Comparison of ENCODE assay signal across 30 mouse cellular contexts in genomic region chr4:62383752-62384151, GRCm38 (mm10). TPM values are rescaled to one million over a fixed set of nuclear protein-coding genes. Genes with fewer than 3 reads are reported as not detected.
DNase-seq lines count a peak whose midpoint lies in the region; ATAC-seq and TF ChIP-seq lines count a peak whose summit lies in the region.
"Had no signal": no experiment of that assay in that cellular context is flagged by ENCODE, and none has a peak within 500 bp of the region (broad histone marks: within the 10 kb centered on the region; RNA-seq: fewer than 3 reads in every experiment).

No protein-coding gene starts in this region.

- peak overlapping the region; percentile 62 for H3K27ac ChIP-seq in intestine, embryonic 16.5 days (ENCODE audit: low read length)
- peak overlapping the region; percentile 25; the same call in 1 of the 2 replicates for H3K27ac ChIP-seq in liver, embryonic 15.5 days (replicated peaks)
- no peak overlapping the region for H3K27ac ChIP-seq in cerebellum, adult 2 months (ENCODE audit: insufficient read depth, low read length)
- H3K27ac ChIP-seq: forebrain, embryonic 10.5 days; gastrocnemius, adult 2 months; heart, embryonic 15.5 days; hindbrain, embryonic 14.5 days; kidney, postnatal 0 days; limb, embryonic 12.5 days; lung, embryonic 15.5 days; midbrain, embryonic 10.5 days; neural tube, embryonic 13.5 days had no signal

- TF ChIP-seq CTCF in cerebellum, adult 2 months (IDR thresholded peaks at IDR 0.05; ENCODE audit: borderline replicate concordance, insufficient read depth, low read depth, low read length), result no peak

- peaks cover 8% of the 10 kb centered on the region for H3K4me1 ChIP-seq in intestine, embryonic 16.5 days (ENCODE audit: control insufficient read depth, insufficient read depth, low read length)
- peaks cover 43% of the 10 kb centered on the region for H3K4me1 ChIP-seq in liver, embryonic 15.5 days (replicated peaks)
- no peaks in the 10 kb centered on the region for H3K4me1 ChIP-seq in cerebellum, adult 2 months (ENCODE audit: control insufficient read depth, insufficient read depth, low read length)
- H3K4me1 ChIP-seq: limb, embryonic 12.5 days; lung, embryonic 15.5 days had no signal

- TF ChIP-seq POLR2A in cerebellum, adult 2 months (IDR thresholded peaks at IDR 0.05; ENCODE audit: borderline replicate concordance, insufficient read depth, low read length), result no peak

- H3K4me3 ChIP-seq in intestine, embryonic 16.5 days (ENCODE audit: low read length), result no peak overlapping the region
- no peak overlapping the region for H3K4me3 ChIP-seq in liver, embryonic 15.5 days (replicated peaks)
- H3K4me3 ChIP-seq in cerebellum, adult 2 months (replicated peaks; ENCODE audit: insufficient read depth, low read depth, low read length), result no peak overlapping the region
- H3K4me3 ChIP-seq: forebrain, embryonic 10.5 days; gastrocnemius, adult 2 months; heart, embryonic 15.5 days; limb, embryonic 12.5 days; lung, embryonic 15.5 days; midbrain, embryonic 10.5 days; myocyte; neural tube, embryonic 13.5 days had no signal

- H3K36me3 ChIP-seq in intestine, embryonic 16.5 days (ENCODE audit: control insufficient read depth, insufficient read depth, low read length), result 0 out of 2 replicates have a peak, but pooled peaks cover 4% of the 10 kb centered on the region
- peaks cover 31% of the 10 kb centered on the region for H3K36me3 ChIP-seq in liver, embryonic 15.5 days (replicated peaks)

- peak; percentile 73 for ATAC-seq in intestine, embryonic 16.5 days
- ATAC-seq in liver, embryonic 15.5 days (ENCODE audit: insufficient read depth), result peak; percentile 55
- ATAC-seq: CD4-positive, CD25-positive, alpha-beta regulatory T cell, adult 4 months; inflammation-experienced regulatory T-cells, adult 6 months; midbrain, embryonic 16.5 days had no signal

- WGBS in intestine, embryonic 16.5 days, result 63% methylated on average over 7 of the region's 7 CpGs
- 64% methylated on average over 7 of the region's 7 CpGs for WGBS in liver, embryonic 15.5 days (ENCODE audit: insufficient replicate concordance)
- 85% methylated on average over 7 of the region's 7 CpGs for WGBS in cerebellum, adult 2 months

- no peak overlapping the region for H3K4me2 ChIP-seq in intestine, embryonic 16.5 days (ENCODE audit: low read depth, low read length)
- peak overlapping the region; percentile 29 for H3K4me2 ChIP-seq in liver, embryonic 15.5 days
- H3K4me2 ChIP-seq: heart, embryonic 15.5 days; hindbrain, embryonic 14.5 days; limb, embryonic 12.5 days; lung, embryonic 15.5 days; neural tube, embryonic 13.5 days had no signal

- no peak overlapping the region for H3K9ac ChIP-seq in intestine, embryonic 16.5 days (ENCODE audit: low read depth, low read length)
- no peak overlapping the region for H3K9ac ChIP-seq in liver, embryonic 15.5 days
- H3K9ac ChIP-seq: heart, embryonic 15.5 days; hindbrain, embryonic 14.5 days; limb, embryonic 12.5 days; lung, embryonic 15.5 days; neural tube, embryonic 13.5 days had no signal

- H3K27me3 ChIP-seq in intestine, embryonic 16.5 days (replicated peaks; ENCODE audit: control insufficient read depth, insufficient read depth, low read length), result no peaks in the 10 kb centered on the region
- H3K27me3 ChIP-seq in liver, embryonic 15.5 days, result no peaks in the 10 kb centered on the region
- H3K27me3 ChIP-seq in cerebellum, adult 2 months (ENCODE audit: control insufficient read depth, insufficient read depth, low read length), result no peaks in the 10 kb centered on the region
- H3K27me3 ChIP-seq: heart, embryonic 15.5 days; limb, embryonic 12.5 days; lung, embryonic 15.5 days; neural tube, embryonic 13.5 days had no signal

- H3K9me3 ChIP-seq in intestine, embryonic 16.5 days (ENCODE audit: control insufficient read depth, low read length), result no peaks in the 10 kb centered on the region
- no peaks in the 10 kb centered on the region for H3K9me3 ChIP-seq in liver, embryonic 15.5 days (replicated peaks)
- H3K9me3 ChIP-seq: forebrain, embryonic 10.5 days; heart, embryonic 15.5 days; limb, embryonic 12.5 days; lung, embryonic 15.5 days; midbrain, embryonic 10.5 days; neural tube, embryonic 13.5 days had no signal

- peak; percentile 34 to 65 for DNase-seq in kidney, postnatal 25 days
- no peak for DNase-seq in kidney, postnatal 14 days
- peak; percentile 68 for DNase-seq in yolk sac, embryonic 10.5 days (ENCODE audit: low spot score)
- DNase-seq in cerebellum, adult 2 months, result no peak
- DNase-seq in right cerebral cortex, postnatal 25 days, result no peak
- DNase-seq: adrenal gland, postnatal 36 days; cerebellum, adult 11-12 months; cerebellum, postnatal 14 days; gastrocnemius, adult 2 months; heart, postnatal 4 days; lung, postnatal 4 days; retina, postnatal 1 day; thymus, adult 2 months; thymus, postnatal 4 days had no signal

RNA-seq across cellular contexts. Expression of gene Slc31a1, which starts 23.2 kb away (rescaled TPM):
- 127 and 149 TPM in 2 replicates for polyA plus RNA-seq in intestine, embryonic 16.5 days (2015; fragmentation: Nextera tagmentation; extraction: Ambion mirVana)
- 51.4 and 57.0 TPM in 2 replicates for polyA plus RNA-seq in liver, embryonic 15.5 days (2015; fragmentation: Nextera tagmentation; extraction: Ambion mirVana)
- 20.8 and 24.1 TPM in 2 replicates for polyA plus RNA-seq in cerebellum, adult 2 months (2012; rRNA removed)

RNA-seq across cellular contexts. Expression of gene Fkbp15, which starts 23.4 kb away (rescaled TPM):
- polyA plus RNA-seq in intestine, embryonic 16.5 days (2015; fragmentation: Nextera tagmentation; extraction: Ambion mirVana), result 24.3 and 27.9 TPM in 2 replicates
- 14.1 and 15.6 TPM in 2 replicates for polyA plus RNA-seq in liver, embryonic 15.5 days (2015; fragmentation: Nextera tagmentation; extraction: Ambion mirVana)
- 26.4 and 28.5 TPM in 2 replicates for polyA plus RNA-seq in cerebellum, adult 2 months (2012; rRNA removed)

RNA-seq across cellular contexts. Expression of gene Cdc26, which starts 24.7 kb away (rescaled TPM):
- polyA plus RNA-seq in intestine, embryonic 16.5 days (2015; fragmentation: Nextera tagmentation; extraction: Ambion mirVana), result 106 and 122 TPM in 2 replicates
- polyA plus RNA-seq in liver, embryonic 15.5 days (2015; fragmentation: Nextera tagmentation; extraction: Ambion mirVana), result 53.5 and 57.4 TPM in 2 replicates
- 55.0 and 65.8 TPM in 2 replicates for polyA plus RNA-seq in cerebellum, adult 2 months (2012; rRNA removed)

RNA-seq across cellular contexts. Expression of gene Prpf4, which starts 24.8 kb away (rescaled TPM):
- polyA plus RNA-seq in intestine, embryonic 16.5 days (2015; fragmentation: Nextera tagmentation; extraction: Ambion mirVana), result 14.3 and 15.9 TPM in 2 replicates
- 9.1 and 9.3 TPM in 2 replicates for polyA plus RNA-seq in liver, embryonic 15.5 days (2015; fragmentation: Nextera tagmentation; extraction: Ambion mirVana)
- 20.4 and 21.2 TPM in 2 replicates for polyA plus RNA-seq in cerebellum, adult 2 months (2012; rRNA removed)

RNA-seq across cellular contexts. Expression of gene Rnf183, which starts 51.3 kb away (rescaled TPM):
- polyA plus RNA-seq in intestine, embryonic 16.5 days (2015; fragmentation: Nextera tagmentation; extraction: Ambion mirVana), result not detected in 2 replicates
- not detected in 2 replicates for polyA plus RNA-seq in liver, embryonic 15.5 days (2015; fragmentation: Nextera tagmentation; extraction: Ambion mirVana)
- polyA plus RNA-seq in cerebellum, adult 2 months (2012; rRNA removed), result 0.07 TPM in 1 of 2 replicates, not detected in the other
- polyA plus RNA-seq: embryonic facial prominence, embryonic 11.5 days; heart, embryonic 15.5 days; hindbrain, embryonic 14.5 days; inflammation-experienced regulatory T-cells, adult 6 months; limb, embryonic 12.5 days; midbrain, embryonic 10.5 days; myocyte; spleen, adult 2 months had no signal

Comparison
In these comparisons a context has a peak if more than half of its experiments do, and no peak if none do; other contexts are left out.
1. DNase-seq: peak in kidney, postnatal 25 days (2 of 2) and yolk sac, embryonic 10.5 days (single experiment); none in kidney, postnatal 14 days (single experiment), cerebellum, adult 2 months (0 of 2) and right cerebral cortex, postnatal 25 days (single experiment).